Comparison of ENCODE assay signal across 28 mouse cellular contexts in genomic region chr11:96068231-96068630, GRCm38 (mm10). TPM values are rescaled to one million over a fixed set of nuclear protein-coding genes. Genes with fewer than 3 reads are reported as not detected.
DNase-seq lines count a peak whose midpoint lies in the region; ATAC-seq and TF ChIP-seq lines count a peak whose summit lies in the region.
"Had no signal": no experiment of that assay in that cellular context is flagged by ENCODE, and none has a peak within 500 bp of the region (broad histone marks: within the 10 kb centered on the region; RNA-seq: fewer than 3 reads in every experiment).

No protein-coding gene starts in this region.

- no peaks in the 10 kb centered on the region for H3K27me3 ChIP-seq in heart, embryonic 10.5 days (ENCODE audit: insufficient read depth, poor library complexity, severe bottlenecking)
- no peaks in the 10 kb centered on the region for H3K27me3 ChIP-seq in kidney, adult 2 months (replicated peaks; ENCODE audit: control insufficient read depth, insufficient read depth, low read length)
- no peaks in the 10 kb centered on the region for H3K27me3 ChIP-seq in kidney, embryonic 15.5 days
- H3K27me3 ChIP-seq: forebrain, embryonic 13.5 days; heart, embryonic 13.5 days; hindbrain, embryonic 13.5 days; liver, embryonic 12.5 days; neural tube, embryonic 12.5 days had no signal

- WGBS in heart, embryonic 10.5 days = 79% methylated on average over 5 of the region's 5 CpGs
- WGBS in kidney, adult 2 months = 61% methylated on average over 5 of the region's 5 CpGs
- WGBS in kidney, embryonic 15.5 days = 76% methylated on average over 5 of the region's 5 CpGs

- TF ChIP-seq POLR2A in kidney, adult 2 months (IDR thresholded peaks at IDR 0.05; ENCODE audit: low read depth, low read length) = no peak

- no peak overlapping the region for H3K4me2 ChIP-seq in kidney, embryonic 15.5 days
- H3K4me2 ChIP-seq: forebrain, embryonic 13.5 days; heart, embryonic 13.5 days; hindbrain, embryonic 13.5 days; liver, embryonic 12.5 days; neural tube, embryonic 12.5 days had no signal

- peak; percentile 94 for DNase-seq in heart, adult 11 months
- no peak for DNase-seq in heart, embryonic 10.5 days (ENCODE audit: low spot score)
- peak; percentile 40 for DNase-seq in kidney, adult 2 months
- peak; percentile 91 for DNase-seq in adipocyte (ENCODE audit: low spot score)
- peak; percentile 19 to 32 for DNase-seq in heart, postnatal 14 days
- no peak for DNase-seq in retina, embryonic 14.5 days (ENCODE audit: low spot score)
- DNase-seq: adrenal gland, adult 8-10 months; cerebellum, adult 18-20 months; gastrocnemius, postnatal 10 days; layer of hippocampus, adult 9-11 months; lung, adult 2 months; lung, postnatal 4 days; thymus, postnatal 14 days had no signal

- H3K4me1 ChIP-seq in heart, embryonic 10.5 days = peaks cover 30% of the 10 kb centered on the region
- peaks cover 2% of the 10 kb centered on the region; the same call in 1 of the 2 replicates for H3K4me1 ChIP-seq in kidney, adult 2 months (ENCODE audit: control insufficient read depth, insufficient read depth, low read length)
- peaks cover 18% of the 10 kb centered on the region for H3K4me1 ChIP-seq in kidney, embryonic 15.5 days

- no peak for ATAC-seq in kidney, embryonic 15.5 days (replicated peaks; ENCODE audit: low FRiP score)
- ATAC-seq: forebrain, embryonic 13.5 days; liver, embryonic 12.5 days had no signal

- H3K36me3 ChIP-seq in heart, embryonic 10.5 days = peaks cover 32% of the 10 kb centered on the region
- no peaks in the 10 kb centered on the region; the same call in 1 of the 2 replicates for H3K36me3 ChIP-seq in kidney, adult 2 months (ENCODE audit: control insufficient read depth, insufficient read depth, low read length)
- H3K36me3 ChIP-seq in kidney, embryonic 15.5 days = peaks cover 31% of the 10 kb centered on the region

- no peak overlapping the region for H3K9ac ChIP-seq in kidney, embryonic 15.5 days
- H3K9ac ChIP-seq: forebrain, embryonic 13.5 days; heart, embryonic 13.5 days; hindbrain, embryonic 13.5 days; liver, embryonic 12.5 days; neural tube, embryonic 12.5 days had no signal

- no peak overlapping the region for H3K4me3 ChIP-seq in heart, embryonic 10.5 days
- H3K4me3 ChIP-seq in kidney, adult 2 months (ENCODE audit: insufficient read depth, low read depth, low read length) = no peak overlapping the region
- no peak overlapping the region for H3K4me3 ChIP-seq in kidney, embryonic 15.5 days (replicated peaks)
- H3K4me3 ChIP-seq: forebrain, embryonic 13.5 days; heart, embryonic 13.5 days; hindbrain, embryonic 13.5 days; left cerebral cortex, adult 2 months; limb, embryonic 10.5 days; liver, embryonic 12.5 days; midbrain, embryonic 10.5 days; neural tube, embryonic 12.5 days had no signal

- no peak for TF ChIP-seq CTCF in kidney, adult 2 months (conservative IDR thresholded peaks at IDR 0.05; ENCODE audit: insufficient read depth, insufficient read length, low read depth, low read length)

- H3K9me3 ChIP-seq in heart, embryonic 10.5 days = no peaks in the 10 kb centered on the region
- no peaks in the 10 kb centered on the region for H3K9me3 ChIP-seq in kidney, embryonic 15.5 days (replicated peaks)
- H3K9me3 ChIP-seq: forebrain, embryonic 13.5 days; heart, embryonic 13.5 days; hindbrain, embryonic 13.5 days; limb, embryonic 10.5 days; liver, embryonic 12.5 days; midbrain, embryonic 10.5 days; neural tube, embryonic 12.5 days had no signal

- intact Hi-C loops in heart, postnatal 14 days (cut with DNase I) = no loop called here

- no peak overlapping the region for H3K27ac ChIP-seq in heart, embryonic 10.5 days
- H3K27ac ChIP-seq in kidney, adult 2 months (ENCODE audit: insufficient read depth, low read depth, low read length) = no peak overlapping the region
- no peak overlapping the region for H3K27ac ChIP-seq in kidney, embryonic 15.5 days
- H3K27ac ChIP-seq: forebrain, embryonic 13.5 days; heart, embryonic 13.5 days; hindbrain, embryonic 13.5 days; left cerebral cortex, adult 2 months; limb, embryonic 10.5 days; liver, embryonic 12.5 days; midbrain, embryonic 10.5 days; neural tube, embryonic 12.5 days had no signal

RNA-seq across cellular contexts. Expression of gene Ube2z, which starts 3.0 kb away (rescaled TPM):
- 35.2 and 44.4 TPM in 2 replicates for polyA plus RNA-seq in heart, embryonic 10.5 days (2016; fragmentation: Nextera tagmentation; extraction: Ambion mirVana)
- polyA plus RNA-seq in kidney, adult 2 months (2012; rRNA removed) = 36.0 and 38.8 TPM in 2 replicates
- 40.6 and 42.0 TPM in 2 replicates for polyA plus RNA-seq in kidney, embryonic 15.5 days (2015; fragmentation: Nextera tagmentation; extraction: Ambion mirVana)
- total RNA-seq in heart, postnatal 14 days (2021) = 10 to 100 TPM; 31.9 to 36.8 TPM

RNA-seq across cellular contexts. Expression of gene Atp5g1, which starts 7.2 kb away (rescaled TPM):
- 1,240 and 1,624 TPM in 2 replicates for polyA plus RNA-seq in heart, embryonic 10.5 days (2016; fragmentation: Nextera tagmentation; extraction: Ambion mirVana)
- polyA plus RNA-seq in kidney, adult 2 months (2012; rRNA removed) = 1,915 and 2,050 TPM in 2 replicates
- 648 and 705 TPM in 2 replicates for polyA plus RNA-seq in kidney, embryonic 15.5 days (2015; fragmentation: Nextera tagmentation; extraction: Ambion mirVana)
- total RNA-seq in heart, postnatal 14 days (2021) = 1,000 to 10,000 TPM; 3,151 to 3,310 TPM

RNA-seq across cellular contexts. Expression of gene Snf8, which starts 33.5 kb away (rescaled TPM):
- polyA plus RNA-seq in heart, embryonic 10.5 days (2016; fragmentation: Nextera tagmentation; extraction: Ambion mirVana) = 88.3 and 102 TPM in 2 replicates
- 35.5 and 45.9 TPM in 2 replicates for polyA plus RNA-seq in kidney, adult 2 months (2012; rRNA removed)
- polyA plus RNA-seq in kidney, embryonic 15.5 days (2015; fragmentation: Nextera tagmentation; extraction: Ambion mirVana) = 98.3 and 99.0 TPM in 2 replicates
- total RNA-seq in heart, postnatal 14 days (2021) = 10 to 100 TPM; 45.8 to 51.2 TPM

RNA-seq across cellular contexts. Expression of gene Calcoco2, which starts 43.5 kb away (rescaled TPM):
- 0.13 TPM in 1 of 2 replicates, not detected in the other for polyA plus RNA-seq in heart, embryonic 10.5 days (2016; fragmentation: Nextera tagmentation; extraction: Ambion mirVana)
- not detected in 2 replicates for polyA plus RNA-seq in kidney, adult 2 months (2012; rRNA removed)
- not detected in 2 replicates for polyA plus RNA-seq in kidney, embryonic 15.5 days (2015; fragmentation: Nextera tagmentation; extraction: Ambion mirVana)
- total RNA-seq in heart, postnatal 14 days (2021) = not detected
- total RNA-seq: adrenal gland, adult 8-10 months; common myeloid progenitor, adult 5-6 weeks; gastrocnemius, postnatal 10 days; left cerebral cortex, adult 2 months; monocyte, adult 5-6 weeks had no signal
- polyA plus RNA-seq: embryonic facial prominence, embryonic 11.5 days; forebrain, embryonic 13.5 days; frontal cortex, adult 2 months; heart, embryonic 13.5 days; hindbrain, embryonic 13.5 days; limb, embryonic 10.5 days; liver, embryonic 12.5 days; midbrain, embryonic 10.5 days; neural tube, embryonic 12.5 days; small intestine, adult 2 months had no signal

RNA-seq across cellular contexts. Expression of gene Gip, which starts 43.9 kb away (rescaled TPM):
- polyA plus RNA-seq in heart, embryonic 10.5 days (2016; fragmentation: Nextera tagmentation; extraction: Ambion mirVana) = not detected in 2 replicates
- polyA plus RNA-seq in kidney, adult 2 months (2012; rRNA removed) = not detected in 2 replicates
- not detected in 2 replicates for polyA plus RNA-seq in kidney, embryonic 15.5 days (2015; fragmentation: Nextera tagmentation; extraction: Ambion mirVana)
- total RNA-seq in heart, postnatal 14 days (2021) = not detected
- total RNA-seq: adrenal gland, adult 8-10 months; common myeloid progenitor, adult 5-6 weeks; gastrocnemius, postnatal 10 days; left cerebral cortex, adult 2 months; monocyte, adult 5-6 weeks had no signal
- polyA plus RNA-seq: C2C12; forebrain, embryonic 13.5 days; frontal cortex, adult 2 months; heart, embryonic 13.5 days; hindbrain, embryonic 13.5 days; limb, embryonic 10.5 days; liver, embryonic 12.5 days; lung, adult 2 months; midbrain, embryonic 10.5 days; neural tube, embryonic 12.5 days had no signal

Comparison
In these comparisons a context has a peak if more than half of its experiments do, and no peak if none do; other contexts are left out.
1. DNase-seq: peak in heart, adult 11 months (single experiment), kidney, adult 2 months (single experiment), adipocyte (single experiment) and heart, postnatal 14 days (2 of 2); none in heart, embryonic 10.5 days (single experiment) and retina, embryonic 14.5 days (single experiment).